Mouse (Mus musculus) WW6 (cell line): Measurements from ENCODE around the gene Gm10282.

Experiments
- DNase-seq: peaks from one replicate; pipeline ENCODE4 v3.0.0-alpha.2; 2013; ENCODE audit warnings: low read depth, low spot score

Gm10282 gene

GRCm38 (mm10) chr8:72305210-72305905 is at the start of gene Gm10282:
Gm10282 (minus strand) TSS chr8:72305260.
- no peak for DNase-seq

GRCm38 (mm10) chr8:72354272-72354671 is 49.2 kb upstream of the Gm10282 start:
- DNase-seq: no peak

GRCm38 (mm10) chr8:72353700-72354045 is 48.6 kb upstream of the Gm10282 start:
- no peak for DNase-seq

- no peak for DNase-seq
Observed at GRCm38 (mm10) chr8:72352951-72353699, 48.1 kb upstream of the Gm10282 start.

- DNase-seq: no peak
Observed at GRCm38 (mm10) chr8:72351405-72352005, 46.4 kb upstream of the Gm10282 start.

GRCm38 (mm10) chr8:72350727-72351126 is 45.7 kb upstream of the Gm10282 start:
- DNase-seq: no peak

- no peak for DNase-seq
Observed at GRCm38 (mm10) chr8:72349838-72350237, 44.8 kb upstream of the Gm10282 start.

- DNase-seq: no peak
Observed at GRCm38 (mm10) chr8:72348956-72349355, 43.9 kb upstream of the Gm10282 start.

GRCm38 (mm10) chr8:72348114-72348513 is 43.1 kb upstream of the Gm10282 start:
- DNase-seq: no peak

- DNase-seq: no peak
Observed at GRCm38 (mm10) chr8:72347553-72347952, 42.5 kb upstream of the Gm10282 start.

GRCm38 (mm10) chr8:72343725-72344124 is 38.7 kb upstream of the Gm10282 start:
- no peak for DNase-seq

- DNase-seq: no peak
Observed at GRCm38 (mm10) chr8:72342556-72343300, 37.7 kb upstream of the Gm10282 start.

- no peak for DNase-seq
Observed at GRCm38 (mm10) chr8:72337034-72337433, 32.0 kb upstream of the Gm10282 start.

- DNase-seq: no peak
Observed at GRCm38 (mm10) chr8:72336273-72336672, 31.2 kb upstream of the Gm10282 start.

- DNase-seq: peak; percentile 80
Observed at GRCm38 (mm10) chr8:72334144-72334641, 29.1 kb upstream of the Gm10282 start.

- DNase-seq: no peak
Observed at GRCm38 (mm10) chr8:72333429-72334143, 28.5 kb upstream of the Gm10282 start.

GRCm38 (mm10) chr8:72331631-72332030 is 26.6 kb upstream of the Gm10282 start:
- DNase-seq: no peak

- DNase-seq: no peak
Observed at GRCm38 (mm10) chr8:72330806-72331516, 25.9 kb upstream of the Gm10282 start.

GRCm38 (mm10) chr8:72329116-72329515 is 24.1 kb upstream of the Gm10282 start:
- DNase-seq: no peak

GRCm38 (mm10) chr8:72324708-72325107 is 19.6 kb upstream of the Gm10282 start:
- no peak for DNase-seq
